Comparison of ENCODE assay signal across 25 mouse cellular contexts in genomic region chr11:29790796-29791195, GRCm38 (mm10).
"Had no signal": no experiment of that assay in that cellular context is flagged by ENCODE, and none has a peak within 500 bp of the region (broad histone marks: within the 10 kb centered on the region; RNA-seq: fewer than 3 reads in every experiment).

No protein-coding gene starts in this region.

- H3K9ac ChIP-seq: heart, embryonic 12.5 days; hindbrain, embryonic 12.5 days; hindbrain, embryonic 14.5 days; intestine, embryonic 15.5 days; limb, embryonic 13.5 days; limb, embryonic 15.5 days; liver, embryonic 12.5 days; liver, embryonic 15.5 days had no signal

- H3K4me1 ChIP-seq: intestine, embryonic 15.5 days had no signal

- H3K4me3 ChIP-seq: heart, embryonic 10.5 days; heart, embryonic 12.5 days; hindbrain, embryonic 10.5 days; hindbrain, embryonic 12.5 days; intestine, embryonic 15.5 days; limb, embryonic 13.5 days; limb, embryonic 15.5 days; liver, embryonic 12.5 days; liver, embryonic 15.5 days had no signal

- H3K9me3 ChIP-seq: heart, embryonic 10.5 days; heart, embryonic 12.5 days; hindbrain, embryonic 10.5 days; hindbrain, embryonic 12.5 days; intestine, embryonic 15.5 days; limb, embryonic 13.5 days; limb, embryonic 15.5 days; liver, embryonic 12.5 days; liver, embryonic 15.5 days had no signal

- DNase-seq: gastrocnemius, postnatal 14 days; gastrocnemius, postnatal 36 days; heart, adult 18-20 months; heart, postnatal 10 days; heart, postnatal 4 days; kidney, adult 18-20 months; kidney, adult 8-10 months; kidney, postnatal 10 days; kidney, postnatal 25 days; kidney, postnatal 4 days; left cerebral cortex, postnatal 4 days; lung, adult 18-20 months had no signal

- H3K4me2 ChIP-seq: heart, embryonic 12.5 days; hindbrain, embryonic 12.5 days; hindbrain, embryonic 14.5 days; intestine, embryonic 15.5 days; limb, embryonic 13.5 days; limb, embryonic 15.5 days; liver, embryonic 12.5 days; liver, embryonic 15.5 days had no signal

- ATAC-seq: hindbrain, embryonic 16.5 days; inflammation-experienced regulatory T-cells, adult 6 months; intestine, embryonic 15.5 days; intestine, postnatal 0 days; liver, embryonic 12.5 days had no signal

- H3K27me3 ChIP-seq: heart, embryonic 12.5 days; hindbrain, embryonic 12.5 days; intestine, embryonic 15.5 days; limb, embryonic 13.5 days; limb, embryonic 15.5 days; liver, embryonic 12.5 days; liver, embryonic 15.5 days had no signal

- H3K27ac ChIP-seq: heart, embryonic 10.5 days; hindbrain, embryonic 10.5 days; hindbrain, embryonic 12.5 days; hindbrain, embryonic 14.5 days; intestine, embryonic 15.5 days; limb, embryonic 13.5 days; limb, embryonic 15.5 days; liver, embryonic 12.5 days; liver, embryonic 15.5 days had no signal

- H3K36me3 ChIP-seq: heart, embryonic 10.5 days; heart, embryonic 12.5 days; hindbrain, embryonic 10.5 days; hindbrain, embryonic 12.5 days; intestine, embryonic 15.5 days; limb, embryonic 13.5 days; limb, embryonic 15.5 days; liver, embryonic 12.5 days; liver, embryonic 15.5 days had no signal
